Mouse (Mus musculus) adrenal gland, adult 2 months (tissue): ENCODE measurements around the gene Apba2. TPM values are rescaled to one million over a fixed set of nuclear protein-coding genes. Genes with fewer than 3 reads are reported as not detected.

ENCODE experiments used
- DNase-seq: peaks from one replicate; pipeline ENCODE4 v3.0.0; 2021
- polyA plus RNA-seq: library from polyadenylated mRNA; depleted of rRNA; stranded (reverse); fragments of >200 nt; gene quantifications from 2 replicates; pipeline ENCODE4 v1.2.3, GENCODE M21; 2012
- total RNA-seq, 2 experiments: library from RNA; stranded (reverse); gene quantifications; 2 replicates each; pipeline ENCODE4 v1.2.3; 2021

Apba2 gene
- total and polyA plus RNA-seq, 3 experiments = 0.31 to 0.48 TPM; not detected in 1

- DNase-seq = no peak
Measured at GRCm38 (mm10) chr7:64586571-64586970, 85.1 kb downstream of the Apba2 start.

- no peak for DNase-seq
Measured at GRCm38 (mm10) chr7:64588636-64589389, 87.3 kb downstream of the Apba2 start.

- DNase-seq = no peak
Measured at GRCm38 (mm10) chr7:64595256-64595655, 93.8 kb downstream of the Apba2 start.

DNA sequence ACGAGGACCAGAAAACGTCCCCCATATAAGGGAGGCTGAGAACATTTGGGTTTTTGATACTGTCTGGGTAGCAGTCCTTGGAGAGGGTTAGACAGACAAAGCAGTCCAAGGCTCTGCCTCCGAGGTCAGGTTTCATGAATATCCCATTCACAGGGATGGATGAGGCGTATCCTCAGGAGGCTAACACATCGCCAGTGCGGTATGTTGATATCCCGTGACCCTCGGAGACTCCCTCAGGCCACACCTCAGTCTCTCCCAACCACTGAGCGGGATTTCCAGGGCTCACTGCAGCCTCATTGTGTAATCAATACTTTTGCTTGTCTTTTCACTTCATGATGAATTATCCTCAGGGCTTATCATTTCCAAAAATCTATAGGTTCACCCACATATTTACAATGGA is 95.1 kb downstream of the Apba2 start:
- no peak for DNase-seq

- DNase-seq = no peak
Measured at GRCm38 (mm10) chr7:64609866-64610265, 108.4 kb downstream of the Apba2 start.

DNA sequence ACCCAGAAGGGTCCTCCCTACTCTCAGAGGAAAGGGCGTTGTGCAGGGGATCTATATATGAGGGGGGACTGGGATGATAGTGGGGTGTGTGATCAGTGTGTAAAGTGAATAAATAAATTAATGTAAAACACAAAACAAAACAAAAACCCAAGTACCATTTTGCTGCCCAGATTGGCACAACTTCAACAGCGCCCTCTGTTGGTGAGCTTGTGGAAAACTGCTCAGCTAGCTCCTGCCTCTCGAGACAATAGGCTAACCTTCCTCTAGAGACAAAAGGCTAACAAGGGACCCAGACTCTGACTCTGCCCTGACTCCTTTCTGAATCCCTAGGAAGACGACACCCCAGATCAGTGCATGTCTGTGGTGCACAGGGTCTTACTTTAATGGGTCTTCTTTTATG is 109.4 kb downstream of the Apba2 start:
- DNase-seq = no peak

GRCm38 (mm10) chr7:64619261-64619660 is 117.8 kb downstream of the Apba2 start:
- no peak for DNase-seq

DNA sequence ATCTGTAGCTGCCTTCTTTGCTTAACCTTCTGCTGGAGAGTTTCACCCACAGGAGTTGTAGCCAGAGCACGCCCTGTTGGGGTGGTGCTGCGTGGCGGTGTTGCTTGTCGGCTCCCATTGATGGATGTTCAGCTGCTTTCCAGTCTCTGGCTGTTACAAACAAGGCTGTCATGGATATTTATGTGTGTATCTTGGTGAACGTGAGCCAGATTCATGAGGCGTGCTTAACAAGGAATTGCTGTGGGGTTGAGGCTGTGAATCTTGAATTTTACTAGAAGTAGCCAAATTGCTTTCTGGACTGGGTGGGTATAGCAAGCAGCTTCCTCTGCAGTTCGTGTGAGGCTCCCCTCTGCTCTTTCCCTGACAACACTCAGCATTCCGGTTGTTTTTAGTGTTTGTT is 125.0 kb downstream of the Apba2 start:
- no peak for DNase-seq

DNA sequence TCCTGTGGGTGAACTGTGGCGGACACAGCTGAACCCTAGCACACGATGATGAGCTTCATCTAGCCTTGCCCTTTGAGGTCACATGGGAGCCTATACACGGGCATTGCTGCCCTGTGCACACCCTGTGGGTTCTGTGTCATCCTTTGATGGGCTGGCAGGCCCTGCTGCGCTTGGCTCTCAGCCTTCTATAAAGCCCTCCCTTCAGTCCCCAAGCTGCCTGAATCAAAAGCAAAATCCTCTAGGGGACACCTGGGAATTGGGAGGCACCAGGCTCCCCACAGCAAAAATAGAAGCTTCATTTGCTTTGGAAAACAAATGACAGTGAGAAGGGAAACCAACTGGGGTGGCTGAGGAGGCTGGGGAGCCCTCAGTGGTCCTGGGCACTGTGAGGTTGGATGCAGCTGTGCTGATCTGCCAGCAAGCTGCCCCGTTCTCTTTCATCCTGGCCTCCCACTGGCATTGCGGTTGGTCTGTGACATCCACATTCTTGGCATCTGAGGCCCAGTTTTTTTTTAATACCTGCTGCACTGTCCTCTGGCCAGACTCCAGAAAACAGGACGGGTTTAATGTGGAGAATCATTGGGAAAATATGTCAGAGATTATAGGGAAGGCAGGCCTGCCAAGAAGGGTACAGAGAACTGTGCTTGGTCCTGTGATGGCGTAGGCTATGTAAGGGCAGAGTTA is 126.6 kb downstream of the Apba2 start:
- DNase-seq = peak; percentile 23

DNA sequence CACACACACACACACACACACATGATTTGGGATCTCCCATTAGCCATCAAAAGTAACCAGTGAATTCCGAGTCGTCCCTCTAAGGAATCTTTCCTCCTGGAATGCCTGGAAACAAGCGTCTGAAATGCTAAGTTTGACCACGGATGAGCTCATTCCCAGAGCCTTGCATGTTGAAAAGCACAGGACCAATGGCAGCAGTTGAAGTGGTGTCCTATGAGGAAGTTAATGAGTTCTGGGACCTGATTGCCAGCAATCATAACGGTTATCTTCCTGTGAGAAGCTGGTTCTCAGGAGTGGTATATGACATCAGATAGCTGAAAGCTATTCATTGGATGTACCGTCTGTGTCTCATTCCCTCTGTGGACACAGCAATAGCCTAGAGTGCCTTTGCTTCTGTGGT is 129.2 kb downstream of the Apba2 start:
- DNase-seq = no peak

GRCm38 (mm10) chr7:64631131-64631530 is 129.6 kb downstream of the Apba2 start:
- no peak for DNase-seq

DNA sequence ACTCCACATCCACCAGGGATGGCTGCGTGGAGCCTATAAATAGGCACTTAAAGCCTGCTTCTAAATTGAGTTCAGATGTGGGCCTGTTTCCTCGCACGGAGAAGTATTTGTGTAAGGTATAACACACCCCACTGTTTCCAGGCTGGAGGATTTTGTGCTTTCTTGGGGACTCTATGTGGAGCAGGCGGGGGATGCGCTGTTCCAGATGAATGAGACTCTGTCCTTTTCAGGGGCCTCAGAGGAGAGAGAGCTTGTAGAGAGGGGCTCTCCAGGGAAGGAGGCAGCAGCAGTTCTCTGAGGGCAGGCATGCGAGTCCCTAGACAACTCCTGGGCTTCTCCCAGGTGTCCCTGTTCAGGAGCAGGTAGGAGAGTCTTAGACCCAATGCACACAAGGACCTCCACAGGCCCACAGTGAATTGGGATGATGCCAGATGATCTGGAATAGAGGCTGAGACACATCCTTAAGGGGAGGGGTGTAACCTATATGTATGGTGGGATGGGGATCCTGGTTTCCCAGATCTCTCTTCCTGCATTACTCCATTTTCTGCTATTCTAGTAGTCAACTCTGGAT is 130.4 kb downstream of the Apba2 start:
- no peak for DNase-seq

GRCm38 (mm10) chr7:64633182-64633581 is 131.7 kb downstream of the Apba2 start:
- no peak for DNase-seq

- no peak for DNase-seq
Measured at GRCm38 (mm10) chr7:64633916-64634315, 132.4 kb downstream of the Apba2 start.

- DNase-seq = no peak
Measured at GRCm38 (mm10) chr7:64634482-64634881, 133.0 kb downstream of the Apba2 start.

DNA sequence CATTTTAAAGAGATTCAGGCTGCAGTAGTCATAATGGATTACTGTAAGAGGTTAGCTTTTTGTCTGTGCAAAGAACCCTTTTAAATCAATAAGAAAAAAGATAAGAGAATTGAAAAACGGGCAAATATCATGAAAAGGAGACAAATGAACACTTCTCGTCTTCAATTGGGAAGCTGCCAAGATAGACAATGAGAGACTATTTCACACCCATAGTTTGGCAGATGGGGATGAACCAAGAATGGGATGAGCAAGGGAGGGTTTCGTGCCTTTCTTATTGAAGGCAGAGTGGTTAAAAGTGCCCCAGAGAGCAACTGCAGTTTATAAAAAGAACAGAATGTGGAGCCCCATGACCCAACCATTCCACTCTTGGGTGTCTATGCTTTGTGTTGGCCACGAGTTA is 137.4 kb downstream of the Apba2 start:
- no peak for DNase-seq

GRCm38 (mm10) chr7:64640651-64641050 is 139.1 kb downstream of the Apba2 start:
- no peak for DNase-seq

DNA sequence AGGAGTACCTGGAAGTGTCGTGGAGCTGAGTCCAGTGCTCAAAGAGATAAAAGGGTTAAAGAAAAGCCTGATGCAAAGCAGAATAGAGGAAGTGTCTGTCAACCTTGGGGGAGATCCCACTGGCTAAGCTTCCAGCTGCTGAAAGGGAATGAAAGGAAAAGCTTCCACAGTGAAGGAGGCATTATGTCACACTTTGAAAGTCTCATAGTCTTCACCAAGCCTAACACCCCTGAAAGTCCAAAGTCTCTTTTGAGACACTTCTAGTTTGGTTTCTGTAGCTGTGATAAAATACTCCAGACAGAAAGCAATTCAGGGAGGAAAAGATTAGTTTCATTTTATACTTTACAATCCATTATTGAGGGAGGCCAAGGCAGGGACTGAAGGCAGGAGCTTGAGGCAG is 141.4 kb downstream of the Apba2 start:
- DNase-seq = no peak

DNA sequence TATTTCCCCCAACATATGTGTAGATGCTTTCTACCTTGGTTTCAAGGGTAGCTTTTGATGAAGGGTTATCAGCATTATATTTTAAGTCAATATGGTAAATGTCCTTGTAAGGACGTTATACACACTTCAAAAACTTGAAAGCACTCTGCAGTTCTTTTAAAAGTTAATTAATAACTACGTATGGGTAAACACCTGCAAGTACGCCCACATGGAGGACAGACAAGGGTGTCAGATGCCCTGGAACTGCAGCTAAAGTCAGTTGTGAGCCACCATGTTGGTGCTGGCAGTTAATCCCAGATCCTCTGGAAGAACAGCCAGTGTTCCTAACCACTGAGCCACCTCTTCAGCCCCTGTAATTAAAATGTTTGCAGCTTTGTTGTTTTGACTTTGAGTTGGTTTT is 144.0 kb downstream of the Apba2 start:
- no peak for DNase-seq

DNA sequence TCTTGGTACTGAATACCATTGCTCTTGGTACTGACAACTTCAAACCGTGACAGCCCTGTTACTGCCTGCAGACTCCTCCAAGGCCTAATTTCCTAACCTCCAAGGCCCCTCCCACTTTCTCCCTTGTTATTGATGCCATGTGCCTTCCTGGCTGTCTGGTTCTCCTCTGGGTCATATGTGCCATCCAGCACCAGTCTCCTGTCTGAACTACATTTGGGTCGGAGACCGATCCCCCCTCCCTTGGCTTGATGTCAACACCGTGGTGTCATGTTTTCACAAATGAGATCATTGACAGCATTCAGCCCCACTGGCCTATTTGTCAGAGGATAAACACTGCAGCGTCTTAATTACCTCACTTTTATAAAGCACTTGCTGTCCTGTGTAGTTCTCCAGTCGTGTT is 144.5 kb downstream of the Apba2 start:
- no peak for DNase-seq

GRCm38 (mm10) chr7:64648947-64649607 is 147.6 kb downstream of the Apba2 start:
- DNase-seq = no peak

- DNase-seq = no peak
Measured at GRCm38 (mm10) chr7:64651963-64652362, 150.5 kb downstream of the Apba2 start.

GRCm38 (mm10) chr7:64656787-64657186 is 155.3 kb downstream of the Apba2 start:
- no peak for DNase-seq
